Comparison of ENCODE assay signal across 30 mouse cellular contexts in genomic region chr11:100920887-100921624, GRCm38 (mm10). TPM values are rescaled to one million over a fixed set of nuclear protein-coding genes. Genes with fewer than 3 reads are reported as not detected.
DNase-seq lines count a peak whose midpoint lies in the region; ATAC-seq lines count a peak whose summit lies in the region.
"Had no signal": no experiment of that assay in that cellular context is flagged by ENCODE, and none has a peak within 500 bp of the region (broad histone marks: within the 10 kb centered on the region; RNA-seq: fewer than 3 reads in every experiment).

No protein-coding gene starts in this region.

- 0 out of 2 replicates have a peak, but pooled peaks cover 2% of the 10 kb centered on the region for H3K36me3 ChIP-seq in liver, embryonic 11.5 days (ENCODE audit: control insufficient read depth, insufficient read depth, low read length)
- no peaks in the 10 kb centered on the region for H3K36me3 ChIP-seq in liver, embryonic 16.5 days (ENCODE audit: control insufficient read depth, insufficient read depth)
- no peaks in the 10 kb centered on the region for H3K36me3 ChIP-seq in forebrain, embryonic 11.5 days (ENCODE audit: control insufficient read depth, insufficient read depth, low read length)
- H3K36me3 ChIP-seq: embryonic facial prominence, embryonic 12.5 days; hindbrain, embryonic 12.5 days; midbrain, embryonic 10.5 days; midbrain, embryonic 15.5 days; neural tube, embryonic 15.5 days had no signal

- H3K4me3 ChIP-seq in liver, embryonic 11.5 days (ENCODE audit: low read depth, low read length): no peak overlapping the region
- no peak overlapping the region for H3K4me3 ChIP-seq in liver, embryonic 16.5 days (ENCODE audit: low read depth, low read length)
- H3K4me3 ChIP-seq in forebrain, embryonic 11.5 days (ENCODE audit: low read depth, low read length): no peak overlapping the region
- H3K4me3 ChIP-seq: embryonic facial prominence, embryonic 12.5 days; heart, embryonic 15.5 days; hindbrain, embryonic 12.5 days; limb, embryonic 12.5 days; midbrain, embryonic 10.5 days; midbrain, embryonic 15.5 days; neural tube, embryonic 15.5 days had no signal

- peak overlapping the region; percentile 36 for H3K4me2 ChIP-seq in liver, embryonic 11.5 days
- no peak overlapping the region for H3K4me2 ChIP-seq in liver, embryonic 16.5 days (ENCODE audit: low read depth, low read length)
- no peak overlapping the region for H3K4me2 ChIP-seq in forebrain, embryonic 11.5 days (ENCODE audit: low read depth, low read length, severe bottlenecking)
- H3K4me2 ChIP-seq: embryonic facial prominence, embryonic 12.5 days; heart, embryonic 15.5 days; hindbrain, embryonic 12.5 days; limb, embryonic 12.5 days; midbrain, embryonic 15.5 days; neural tube, embryonic 15.5 days had no signal

- 67% methylated on average over 4 of the region's 4 CpGs for WGBS in liver, embryonic 11.5 days
- WGBS in liver, embryonic 16.5 days (ENCODE audit: insufficient replicate concordance): 52% methylated on average over 4 of the region's 4 CpGs
- 91% methylated on average over 4 of the region's 4 CpGs for WGBS in forebrain, embryonic 11.5 days

- ATAC-seq in activated CD4-positive, CD25-positive, alpha-beta regulatory T cell, adult 4 months: peak; percentile 43
- ATAC-seq in liver, embryonic 11.5 days (replicated peaks; ENCODE audit: low FRiP score): peak; percentile 87
- ATAC-seq in liver, embryonic 16.5 days (ENCODE audit: low read depth): peak; percentile 42
- ATAC-seq in forebrain, embryonic 11.5 days (replicated peaks; ENCODE audit: low FRiP score): no peak
- ATAC-seq: forebrain, embryonic 16.5 days; intestine, postnatal 0 days; midbrain, embryonic 15.5 days had no signal

- no peaks in the 10 kb centered on the region for H3K9me3 ChIP-seq in liver, embryonic 11.5 days (ENCODE audit: control insufficient read depth, low read length)
- H3K9me3 ChIP-seq in liver, embryonic 16.5 days (replicated peaks; ENCODE audit: control insufficient read depth, low read length): no peaks in the 10 kb centered on the region
- no peaks in the 10 kb centered on the region for H3K9me3 ChIP-seq in forebrain, embryonic 11.5 days (ENCODE audit: control insufficient read depth, low read length)
- H3K9me3 ChIP-seq: embryonic facial prominence, embryonic 12.5 days; G1E; heart, embryonic 15.5 days; hindbrain, embryonic 12.5 days; limb, embryonic 12.5 days; midbrain, embryonic 10.5 days; midbrain, embryonic 15.5 days; neural tube, embryonic 15.5 days had no signal

- peak; percentile 33 for DNase-seq in CD4-positive, CD25-positive, alpha-beta regulatory T cell, adult 2 months (ENCODE audit: low read depth, low spot score)
- DNase-seq in liver, embryonic 11.5 days (ENCODE audit: low spot score): no peak
- DNase-seq in adrenal gland, adult (ENCODE audit: inconsistent age in 2 of 2, low spot score in 1 of 2): no peak
- no peak for DNase-seq in gastrocnemius, postnatal 10 days
- no peak for DNase-seq in forebrain, embryonic 11.5 days (ENCODE audit: low spot score)
- DNase-seq in B cell, adult 2 months: no peak
- DNase-seq: adrenal gland, adult 8-10 months; cerebellum, adult 11 months; cerebellum, adult 9-11 months; embryo, embryonic 11 days; heart, postnatal 36 days; kidney, adult 9 months; kidney, postnatal 10 days; layer of hippocampus, adult 9-11 months; lung, adult 2 months; lung, postnatal 14 days; right cerebral cortex, postnatal 25 days; thymus, postnatal 14 days had no signal

- H3K27me3 ChIP-seq in liver, embryonic 11.5 days (replicated peaks; ENCODE audit: control insufficient read depth, insufficient read depth, low read length): no peaks in the 10 kb centered on the region
- no peaks in the 10 kb centered on the region for H3K27me3 ChIP-seq in liver, embryonic 16.5 days (ENCODE audit: control insufficient read depth, insufficient read depth, low read depth, low read length)
- H3K27me3 ChIP-seq in forebrain, embryonic 11.5 days (ENCODE audit: control insufficient read depth, insufficient read depth, low read length): no peaks in the 10 kb centered on the region
- H3K27me3 ChIP-seq: embryonic facial prominence, embryonic 12.5 days; heart, embryonic 15.5 days; hindbrain, embryonic 12.5 days; limb, embryonic 12.5 days; midbrain, embryonic 15.5 days; neural tube, embryonic 15.5 days had no signal

- H3K9ac ChIP-seq in liver, embryonic 11.5 days (ENCODE audit: low read depth, low read length): no peak overlapping the region
- H3K9ac ChIP-seq in liver, embryonic 16.5 days (ENCODE audit: low read depth, low read length): no peak overlapping the region
- no peak overlapping the region for H3K9ac ChIP-seq in forebrain, embryonic 11.5 days (ENCODE audit: low read length)
- H3K9ac ChIP-seq: embryonic facial prominence, embryonic 12.5 days; heart, embryonic 15.5 days; hindbrain, embryonic 12.5 days; limb, embryonic 12.5 days; midbrain, embryonic 15.5 days; neural tube, embryonic 15.5 days had no signal

- H3K27ac ChIP-seq in liver, embryonic 11.5 days (ENCODE audit: low read depth, low read length): peak overlapping the region; percentile 54
- H3K27ac ChIP-seq in liver, embryonic 16.5 days (ENCODE audit: low read length): no peak overlapping the region
- H3K27ac ChIP-seq in forebrain, embryonic 11.5 days (ENCODE audit: low read depth, low read length): no peak overlapping the region
- H3K27ac ChIP-seq: embryonic facial prominence, embryonic 12.5 days; heart, embryonic 15.5 days; hindbrain, embryonic 12.5 days; limb, embryonic 12.5 days; midbrain, embryonic 10.5 days; midbrain, embryonic 15.5 days; neural tube, embryonic 15.5 days had no signal

- H3K4me1 ChIP-seq in liver, embryonic 11.5 days (replicated peaks; ENCODE audit: control insufficient read depth, insufficient read depth, low read length): peaks cover 32% of the 10 kb centered on the region
- peaks cover 36% of the 10 kb centered on the region for H3K4me1 ChIP-seq in liver, embryonic 16.5 days (ENCODE audit: control insufficient read depth, low read depth, low read length)
- no peaks in the 10 kb centered on the region for H3K4me1 ChIP-seq in forebrain, embryonic 11.5 days (replicated peaks; ENCODE audit: control insufficient read depth, insufficient read depth, low read length)
- H3K4me1 ChIP-seq: embryonic facial prominence, embryonic 12.5 days; hindbrain, embryonic 12.5 days; limb, embryonic 12.5 days; midbrain, embryonic 10.5 days; midbrain, embryonic 15.5 days; neural tube, embryonic 15.5 days had no signal

RNA-seq across cellular contexts. Expression of gene Stat3, which starts 18.3 kb away (rescaled TPM):
- polyA plus RNA-seq in activated CD4-positive, CD25-positive, alpha-beta regulatory T cell, adult 4 months (2017; shearing (Covaris generic)): 10 to 100 TPM; 71.0 to 82.0 TPM
- polyA plus RNA-seq in liver, embryonic 11.5 days (2014; fragmentation: Nextera tagmentation; extraction: Ambion mirVana): 52.9 and 57.3 TPM in 2 replicates
- 32.8 and 39.2 TPM in 2 replicates for polyA plus RNA-seq in liver, embryonic 16.5 days (2015; fragmentation: Nextera tagmentation; extraction: Ambion mirVana)
- 10 to 100 TPM; 49.1 to 56.7 TPM for total RNA-seq in gastrocnemius, postnatal 10 days (2021)
- 26.2 and 27.8 TPM in 2 replicates for polyA plus RNA-seq in forebrain, embryonic 11.5 days (2014; fragmentation: Nextera tagmentation; extraction: Ambion mirVana)

RNA-seq across cellular contexts. Expression of gene Cavin1, which starts 49.6 kb away (rescaled TPM):
- under 1 TPM; 0.12 to 0.13 TPM for polyA plus RNA-seq in activated CD4-positive, CD25-positive, alpha-beta regulatory T cell, adult 4 months (2017; shearing (Covaris generic))
- 22.6 and 23.3 TPM in 2 replicates for polyA plus RNA-seq in liver, embryonic 11.5 days (2014; fragmentation: Nextera tagmentation; extraction: Ambion mirVana)
- 26.0 and 29.7 TPM in 2 replicates for polyA plus RNA-seq in liver, embryonic 16.5 days (2015; fragmentation: Nextera tagmentation; extraction: Ambion mirVana)
- 100 to 1,000 TPM; 279 to 309 TPM for total RNA-seq in gastrocnemius, postnatal 10 days (2021)
- 11.8 and 14.2 TPM in 2 replicates for polyA plus RNA-seq in forebrain, embryonic 11.5 days (2014; fragmentation: Nextera tagmentation; extraction: Ambion mirVana)

Comparison
In these comparisons a context has a peak if more than half of its experiments do, and no peak if none do; other contexts are left out.
1. RNA of gene Cavin1, which starts 49.6 kb away (polyA plus RNA-seq): 26.0 to 29.7 TPM in liver, embryonic 16.5 days, 22.6 to 23.3 TPM in liver, embryonic 11.5 days and 11.8 to 14.2 TPM in forebrain, embryonic 11.5 days; 0.12 to 0.13 TPM in activated CD4-positive, CD25-positive, alpha-beta regulatory T cell, adult 4 months; every median in the first group is over 10 times any median in the second.